Mouse (Mus musculus) ES-Bruce4 (cell line): Measurements from ENCODE around the gene Nkx2-2. TPM values are rescaled to one million over a fixed set of nuclear protein-coding genes. Genes with fewer than 3 reads are reported as not detected.
A peak's percentile ranks its signal among the peaks of the same experiment; 100 is the strongest.

Experiments
- H3K27ac ChIP-seq: 2 replicates; pipeline ENCODE4 v1.5.1; 2012; ENCODE audit warnings: low read length, inconsistent platforms; ENCODE audit not compliant: insufficient read depth
- H3K27me3 ChIP-seq: 2 replicates; pipeline ENCODE4 v1.6.1; 2012; ENCODE audit warnings: mild to moderate bottlenecking, low read length, inconsistent platforms; ENCODE audit not compliant: control insufficient read depth, poor library complexity, insufficient read depth, severe bottlenecking
- H3K36me3 ChIP-seq: 2 replicates; pipeline ENCODE4 v1.6.1; 2012; ENCODE audit warnings: inconsistent platforms, mild to moderate bottlenecking, low read length, moderate library complexity; ENCODE audit not compliant: control insufficient read depth, poor library complexity, insufficient read depth, severe bottlenecking
- H3K4me1 ChIP-seq: one replicate; pipeline ENCODE4 v1.8.1; 2011; ENCODE audit warnings: low read length; ENCODE audit not compliant: control insufficient read depth, insufficient read depth
- H3K4me3 ChIP-seq: 2 replicates; pipeline ENCODE4 v1.5.1; 2011; ENCODE audit warnings: low read depth, mild to moderate bottlenecking, low read length
- H3K9ac ChIP-seq: 2 replicates; pipeline ENCODE4 v1.6.1; 2012; ENCODE audit warnings: low read depth, mild to moderate bottlenecking, inconsistent platforms; ENCODE audit not compliant: poor library complexity, severe bottlenecking
- H3K9me3 ChIP-seq: replicated peaks from 2 replicates; pipeline ENCODE4 v1.6.1; 2012; ENCODE audit warnings: mild to moderate bottlenecking, low read length, inconsistent platforms; ENCODE audit not compliant: control insufficient read depth, poor library complexity, insufficient read depth, severe bottlenecking
- CTCF ChIP-seq: IDR thresholded peaks from one replicate; pipeline ENCODE4 v1.8.1; 2011; ENCODE audit warnings: low read depth, low read length
- EP300 ChIP-seq: IDR thresholded peaks from 2 replicates; pipeline ENCODE4 v1.6.1; 2011; ENCODE audit warnings: low read depth, low read length; ENCODE audit not compliant: insufficient read depth
- POLR2A ChIP-seq: IDR thresholded peaks from one replicate; pipeline ENCODE4 v1.8.1; 2011; ENCODE audit warnings: low read length; ENCODE audit not compliant: insufficient read depth
- polyA plus RNA-seq: library from polyadenylated mRNA; stranded (reverse); fragments of >200 nt; gene quantifications from 2 replicates; pipeline ENCODE4 v1.2.4, GENCODE M21; 2011; ENCODE audit warnings: low read depth; ENCODE audit not compliant: missing spikeins, insufficient read depth, insufficient read length

Nkx2-2 gene
- polyA plus RNA-seq, 1 experiment = not detected

- H3K27ac ChIP-seq = no peak overlapping the region
- H3K4me1 ChIP-seq = no peaks in the 10 kb centered on the region
- H3K4me3 ChIP-seq = peak overlapping the region; percentile 39
- H3K9me3 ChIP-seq = no peaks in the 10 kb centered on the region
- no peaks in the 10 kb centered on the region for H3K36me3 ChIP-seq
- TF ChIP-seq EP300 (0 out of 2 replicates have a peak, but pooled peaks have one; percentile 21), POLR2A (no peak), CTCF (no peak)
- H3K9ac ChIP-seq = no peak overlapping the region
- H3K27me3 ChIP-seq = peaks cover 52% of the 10 kb centered on the region
Observed at GRCm38 (mm10) chr2:147187061-147187870, 6.8 kb downstream of the Nkx2-2 start.

GRCm38 (mm10) chr2:147186261-147186681 is 7.8 kb downstream of the Nkx2-2 start:
- Histone ChIP-seq H3K27ac (no peak overlapping the region), H3K9ac (no peak overlapping the region), H3K27me3 (peaks cover 45% of the 10 kb centered on the region), H3K9me3 (no peaks in the 10 kb centered on the region), H3K4me1 (no peaks in the 10 kb centered on the region), H3K4me3 (no peak overlapping the region), H3K36me3 (no peaks in the 10 kb centered on the region)
- TF ChIP-seq EP300 (no peak), CTCF (no peak), POLR2A (no peak)

- H3K9ac ChIP-seq = no peak overlapping the region
- H3K27ac ChIP-seq = no peak overlapping the region
- 0 out of 2 replicates have a peak overlapping the region, but pooled peaks have one; percentile 2 for H3K4me3 ChIP-seq
- no peaks in the 10 kb centered on the region for H3K9me3 ChIP-seq
- peaks cover 40% of the 10 kb centered on the region for H3K27me3 ChIP-seq
- H3K4me1 ChIP-seq = no peaks in the 10 kb centered on the region
- TF ChIP-seq EP300 (no peak), CTCF (no peak), POLR2A (no peak)
- no peaks in the 10 kb centered on the region for H3K36me3 ChIP-seq
Observed at GRCm38 (mm10) chr2:147185561-147185960, 8.5 kb downstream of the Nkx2-2 start.

GRCm38 (mm10) chr2:147184071-147184990 is 9.7 kb downstream of the Nkx2-2 start:
- Histone ChIP-seq H3K9ac (no peak overlapping the region), H3K27ac (no peak overlapping the region), H3K27me3 (peaks cover 38% of the 10 kb centered on the region), H3K4me3 (peak overlapping the region; percentile 49), H3K4me1 (no peaks in the 10 kb centered on the region), H3K9me3 (no peaks in the 10 kb centered on the region), H3K36me3 (no peaks in the 10 kb centered on the region)
- TF ChIP-seq POLR2A = no peak
- no peak for TF ChIP-seq EP300
- no peak for TF ChIP-seq CTCF

GRCm38 (mm10) chr2:147183521-147183920 is 10.5 kb downstream of the Nkx2-2 start:
- TF ChIP-seq CTCF = no peak
- H3K4me1 ChIP-seq = no peaks in the 10 kb centered on the region
- H3K4me3 ChIP-seq = no peak overlapping the region
- no peaks in the 10 kb centered on the region for H3K36me3 ChIP-seq
- H3K27ac ChIP-seq = no peak overlapping the region
- H3K27me3 ChIP-seq = peaks cover 32% of the 10 kb centered on the region
- no peak overlapping the region for H3K9ac ChIP-seq
- no peaks in the 10 kb centered on the region for H3K9me3 ChIP-seq
